Mouse (Mus musculus): ENCODE data around the gene Zcchc17.

Zcchc17 gene

GRCm38 (mm10) chr4:130318122-130318521 is 41.6 kb downstream of the Zcchc17 start:
- no peak for DNase-seq (ENCODE audit: low read depth, low spot score)

- DNase-seq (ENCODE audit: low read depth, low spot score): no peak
Observed at GRCm38 (mm10) chr4:130316691-130317090, 43.1 kb downstream of the Zcchc17 start.

- no peak for DNase-seq (ENCODE audit: low read depth, low spot score)
Observed at GRCm38 (mm10) chr4:130315771-130316527, 43.8 kb downstream of the Zcchc17 start.

DNA sequence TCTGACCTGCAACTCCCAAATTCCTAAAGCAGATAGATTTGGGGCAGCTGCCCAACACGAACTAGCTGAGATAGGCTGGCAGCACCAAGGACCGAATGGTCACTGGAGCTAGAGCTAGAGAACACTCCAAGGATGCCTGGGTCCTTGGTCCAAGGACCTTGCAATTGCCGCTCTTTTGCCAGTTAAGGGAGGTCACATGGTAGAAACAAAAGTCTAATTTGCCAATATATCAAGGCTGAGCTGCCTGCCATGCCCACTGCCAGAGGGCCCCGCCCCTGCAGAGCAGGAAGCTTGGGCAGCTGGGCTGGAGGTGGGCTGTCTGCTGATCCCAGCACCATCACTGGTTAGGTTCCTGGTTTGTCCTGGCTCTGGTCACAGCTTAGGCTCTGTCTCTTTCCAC is 46.2 kb downstream of the Zcchc17 start:
- DNase-seq (ENCODE audit: low read depth, low spot score): no peak

DNA sequence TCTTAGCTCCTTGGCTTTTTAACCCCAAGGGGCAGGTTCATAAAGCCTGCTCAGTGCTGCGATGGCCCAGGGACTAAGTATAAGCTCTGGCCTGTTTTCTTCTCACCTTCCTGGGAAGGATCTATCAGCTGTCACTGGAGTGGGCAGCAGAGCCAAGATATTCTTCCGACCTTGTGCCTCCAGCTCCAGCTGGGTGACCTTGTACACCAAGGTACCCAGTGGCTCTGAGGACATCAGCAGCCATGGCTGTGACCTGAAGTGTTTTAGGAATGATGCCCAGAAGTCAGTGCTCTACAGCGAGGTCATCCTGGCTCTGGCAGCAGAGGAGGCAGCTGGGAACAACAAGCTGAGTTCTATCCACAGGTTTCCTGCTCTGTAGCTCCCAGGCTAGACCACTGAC is 47.2 kb downstream of the Zcchc17 start:
- DNase-seq (ENCODE audit: low read depth, low spot score): no peak

- no peak for DNase-seq (ENCODE audit: low read depth, low spot score)
Observed at GRCm38 (mm10) chr4:130309254-130309653, 50.5 kb downstream of the Zcchc17 start.

GRCm38 (mm10) chr4:130308231-130309081 is 51.3 kb downstream of the Zcchc17 start, which contains the start of the genes Fabp3 and Gm10570:
TSS of gene Fabp3 (plus strand) at chr4:130308595.
TSS of gene Gm10570 (minus strand) at chr4:130308674.
- DNase-seq (ENCODE audit: low read depth, low spot score): peak; percentile 51

GRCm38 (mm10) chr4:130307851-130308230 is 51.9 kb downstream of the Zcchc17 start:
- DNase-seq (ENCODE audit: low read depth, low spot score): no peak

DNA sequence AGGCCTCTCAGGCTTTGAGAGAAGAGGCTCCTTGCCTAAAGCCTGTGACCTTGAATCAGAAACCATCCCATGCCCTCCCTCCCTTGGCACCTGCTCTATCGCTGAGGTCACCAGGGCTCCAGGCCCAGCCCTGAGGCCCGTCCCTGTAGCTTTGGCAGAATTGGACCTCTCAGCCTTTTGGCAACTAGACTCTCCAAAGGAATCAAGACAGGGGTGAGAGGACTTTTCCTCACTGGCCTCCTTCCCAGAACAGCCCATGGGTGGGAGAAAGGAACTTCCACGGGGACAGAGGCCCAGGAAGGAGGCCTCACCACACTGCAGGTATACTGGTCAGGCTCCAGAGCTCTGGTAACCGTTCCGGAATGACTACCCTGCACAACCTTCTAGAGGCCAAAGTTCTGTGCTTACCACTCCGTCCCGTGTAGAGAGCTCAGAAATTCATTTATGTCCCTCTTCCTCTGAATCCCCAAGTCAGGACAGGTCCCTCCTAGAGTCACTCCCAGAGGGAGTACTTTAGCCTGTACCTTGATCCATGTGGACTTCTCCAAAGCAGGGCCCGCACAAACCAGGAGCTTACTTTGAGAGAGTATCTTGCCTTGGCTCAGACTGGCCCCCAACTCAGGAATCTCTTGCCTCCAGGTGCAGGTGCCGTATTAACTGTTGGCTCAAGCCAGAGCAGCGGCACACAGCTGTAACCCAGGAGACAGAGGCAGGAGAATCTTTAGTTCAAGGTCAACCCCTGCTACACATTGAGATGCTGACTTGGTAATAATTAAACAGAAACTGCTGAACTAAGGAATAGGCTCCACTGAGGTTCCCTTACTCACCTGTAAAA is 52.7 kb downstream of the Zcchc17 start:
- no peak for DNase-seq (ENCODE audit: low read depth, low spot score)

- DNase-seq (ENCODE audit: low read depth, low spot score): no peak
Observed at GRCm38 (mm10) chr4:130304746-130305145, 55.0 kb downstream of the Zcchc17 start.

DNA sequence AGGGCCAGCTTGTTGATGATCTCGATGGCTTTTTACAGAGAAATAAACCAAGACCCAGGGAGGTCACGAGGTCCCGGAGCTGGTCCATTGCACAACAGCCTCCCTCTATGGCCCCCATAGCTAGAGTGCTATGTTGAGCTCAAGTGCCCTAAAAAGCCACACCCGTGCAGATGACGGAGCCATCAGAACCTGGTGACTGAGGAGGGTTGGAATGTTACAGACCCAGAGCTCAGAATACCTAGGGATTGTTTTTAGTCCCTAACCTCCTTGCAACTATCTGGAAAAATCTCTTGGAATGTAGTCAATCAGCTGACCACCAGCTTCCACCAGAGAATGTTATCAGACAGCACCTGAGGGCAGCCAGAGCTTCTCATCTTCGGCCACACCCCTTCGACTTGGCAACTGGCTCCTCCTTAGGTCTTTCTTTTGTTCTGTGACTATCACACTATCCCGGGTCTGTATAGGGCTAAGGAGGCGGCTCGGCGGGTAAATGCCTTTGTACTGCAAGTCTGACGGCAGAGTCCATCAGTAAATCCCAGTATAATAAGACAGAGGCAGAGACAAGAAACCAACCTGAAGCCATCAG is 57.4 kb downstream of the Zcchc17 start:
- no peak for DNase-seq (ENCODE audit: low read depth, low spot score)

- no peak for DNase-seq (ENCODE audit: low read depth, low spot score)
Observed at GRCm38 (mm10) chr4:130299629-130300018, 60.1 kb downstream of the Zcchc17 start.

GRCm38 (mm10) chr4:130298877-130299628 is 60.7 kb downstream of the Zcchc17 start:
- no peak for DNase-seq (ENCODE audit: low read depth, low spot score)

DNA sequence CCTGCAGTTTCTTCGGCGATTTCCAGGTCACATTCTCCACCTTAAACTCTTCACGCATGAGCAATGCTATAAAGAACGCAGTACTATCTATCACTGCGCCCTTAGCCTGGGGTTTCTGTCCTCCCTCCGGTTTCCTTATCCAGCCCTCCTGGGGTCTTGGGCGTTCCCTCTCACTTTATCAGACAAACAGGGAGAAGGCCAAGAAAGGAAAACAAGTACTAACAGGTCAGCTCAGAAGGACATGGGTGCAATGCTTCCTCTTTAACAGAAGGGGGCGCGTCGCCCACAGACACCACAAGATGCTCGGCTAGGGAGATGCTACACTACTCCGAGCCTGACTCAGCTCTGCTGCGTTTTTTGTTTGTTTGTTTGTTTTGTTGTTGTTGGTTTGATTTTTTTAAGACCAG is 62.6 kb downstream of the Zcchc17 start:
- no peak for DNase-seq (ENCODE audit: low read depth, low spot score)

- no peak for DNase-seq (ENCODE audit: low read depth, low spot score)
Observed at GRCm38 (mm10) chr4:130296243-130296965, 63.3 kb downstream of the Zcchc17 start.

- no peak for DNase-seq (ENCODE audit: low read depth, low spot score)
Observed at GRCm38 (mm10) chr4:130295047-130295745, 64.5 kb downstream of the Zcchc17 start.

- no peak for DNase-seq (ENCODE audit: low read depth, low spot score)
Observed at GRCm38 (mm10) chr4:130294513-130294912, 65.2 kb downstream of the Zcchc17 start.

DNA sequence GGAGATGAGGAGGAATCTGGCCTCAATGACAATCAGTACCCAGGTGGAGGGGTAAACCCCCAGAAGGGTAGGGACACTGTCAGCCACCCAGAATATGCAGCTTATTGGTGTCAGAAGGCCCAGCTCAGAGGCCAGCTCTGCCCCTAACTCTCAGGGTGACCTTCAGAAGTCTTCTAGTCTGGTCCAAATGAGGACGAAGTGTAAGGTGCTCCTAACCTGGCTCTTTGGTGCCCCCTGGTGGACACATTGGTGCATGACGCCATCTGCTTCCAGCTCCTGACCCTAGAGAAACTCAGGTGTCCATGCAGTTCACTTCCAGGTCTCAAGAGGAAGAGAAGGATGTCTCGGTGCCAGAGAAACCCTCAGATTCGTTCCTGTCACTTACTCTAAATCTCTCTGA is 67.5 kb downstream of the Zcchc17 start:
- no peak for DNase-seq (ENCODE audit: low read depth, low spot score)

DNA sequence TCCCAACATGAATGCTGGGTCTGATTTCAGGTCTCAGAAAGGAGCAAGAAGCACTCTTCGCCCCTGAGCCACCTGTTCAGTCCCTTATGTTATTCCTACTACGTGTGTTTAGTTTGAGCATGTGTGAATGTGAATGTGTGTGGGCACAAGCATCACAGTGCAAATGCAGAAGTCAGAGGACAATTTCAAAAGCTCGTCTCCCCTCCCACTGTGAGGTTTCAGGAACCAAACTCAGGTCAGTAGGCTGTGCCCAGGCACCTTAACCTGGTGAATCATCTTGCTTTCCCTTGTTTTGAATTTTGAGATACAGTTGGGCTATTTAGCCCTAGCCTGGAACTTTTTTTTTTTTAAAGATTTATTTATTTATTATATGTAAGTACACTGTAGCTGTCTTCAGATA is 69.9 kb downstream of the Zcchc17 start:
- DNase-seq (ENCODE audit: low read depth, low spot score): no peak

Data from brain, embryonic 18.5 days (tissue).